Mouse (Mus musculus): ENCODE data around the gene Sptan1. TPM values are rescaled to one million over a fixed set of nuclear protein-coding genes. Genes with fewer than 3 reads are reported as not detected.
"Not testable (repeated sequence)": the region's sequence is repeated elsewhere in the genome, so short reads cannot be mapped to it uniquely, and the experiment has no call there.

Gene Sptan1
- polyA plus RNA-seq, 1 experiment from 2014 or later, result 243 TPM

- Histone ChIP-seq H3K36me3 (ENCODE audit: control insufficient read depth, insufficient read depth, low read length) (no peaks in the 10 kb centered on the region), H3K4me3 (ENCODE audit: low read depth, low read length) (peak overlapping the region; percentile 70), H3K27me3 (ENCODE audit: control insufficient read depth, insufficient read depth, low read depth, low read length) (no peaks in the 10 kb centered on the region), H3K9me3 (replicated peaks; ENCODE audit: control insufficient read depth, low read length, poor library complexity, severe bottlenecking) (no peaks in the 10 kb centered on the region), H3K4me2 (ENCODE audit: low read length) (peak overlapping the region; percentile 62), H3K4me1 (ENCODE audit: control insufficient read depth, insufficient read depth, low read length) (peaks cover 13% of the 10 kb centered on the region), H3K27ac (ENCODE audit: low read length) (peak overlapping the region; percentile 98), H3K9ac (ENCODE audit: low read depth, low read length) (peak overlapping the region; percentile 75)
- WGBS, result 58% methylated on average over 11 of the region's 11 CpGs
- ATAC-seq, result no peak
Measured at GRCm38 (mm10) chr2:30048101-30048501, 82.7 kb downstream of the Sptan1 start.

- H3K27ac ChIP-seq (ENCODE audit: low read length), result peak within 1 kb of the TSS; percentile 98
- peak within 1 kb of the TSS; percentile 62 for H3K4me2 ChIP-seq (ENCODE audit: low read length)
- H3K9ac ChIP-seq (ENCODE audit: low read depth, low read length), result peak within 1 kb of the TSS; percentile 75
- peak within 1 kb of the TSS; percentile 70 for H3K4me3 ChIP-seq (ENCODE audit: low read depth, low read length)
- H3K9me3 ChIP-seq (replicated peaks; ENCODE audit: control insufficient read depth, low read length, poor library complexity, severe bottlenecking), result no peaks in the 10 kb centered on the region
- H3K36me3 ChIP-seq (ENCODE audit: control insufficient read depth, insufficient read depth, low read length), result no peaks in the 10 kb centered on the region
- peaks cover 13% of the 10 kb centered on the region for H3K4me1 ChIP-seq (ENCODE audit: control insufficient read depth, insufficient read depth, low read length)
- WGBS, result 1% methylated on average over 49 of the region's 54 CpGs
- peak; percentile 95 for ATAC-seq
- 0 out of 2 replicates have a peak, but pooled peaks cover under 1% of the 10 kb centered on the region for H3K27me3 ChIP-seq (ENCODE audit: control insufficient read depth, insufficient read depth, low read depth, low read length)
Measured at GRCm38 (mm10) chr2:30048699-30049388, 83.5 kb downstream of the Sptan1 start, which contains the start of gene Wdr34. Gene Wdr34 (minus strand): TSS chr2:30048881.

- no peak for ATAC-seq
- Histone ChIP-seq H3K9me3 (replicated peaks; ENCODE audit: control insufficient read depth, low read length, poor library complexity, severe bottlenecking) (no peaks in the 10 kb centered on the region), H3K27ac (ENCODE audit: low read length) (no peak overlapping the region; the same call in 1 of the 2 replicates), H3K4me1 (ENCODE audit: control insufficient read depth, insufficient read depth, low read length) (peaks cover 13% of the 10 kb centered on the region), H3K27me3 (ENCODE audit: control insufficient read depth, insufficient read depth, low read depth, low read length) (0 out of 2 replicates have a peak, but pooled peaks cover 2% of the 10 kb centered on the region), H3K4me3 (ENCODE audit: low read depth, low read length) (no peak overlapping the region), H3K9ac (ENCODE audit: low read depth, low read length) (no peak overlapping the region), H3K4me2 (ENCODE audit: low read length) (no peak overlapping the region), H3K36me3 (ENCODE audit: control insufficient read depth, insufficient read depth, low read length) (no peaks in the 10 kb centered on the region)
- 89% methylated on average over 3 of the region's 3 CpGs for WGBS
Measured at GRCm38 (mm10) chr2:30049831-30050230, 84.5 kb downstream of the Sptan1 start.

GRCm38 (mm10) chr2:30051992-30052761, 86.8 kb downstream of the Sptan1 start:
- H3K4me3 ChIP-seq (ENCODE audit: low read depth, low read length), result no peak overlapping the region
- WGBS, result 44% methylated on average over 6 of the region's 6 CpGs
- H3K27me3 ChIP-seq (ENCODE audit: control insufficient read depth, insufficient read depth, low read depth, low read length), result 0 out of 2 replicates have a peak, but pooled peaks cover 2% of the 10 kb centered on the region
- H3K4me1 ChIP-seq (ENCODE audit: control insufficient read depth, insufficient read depth, low read length), result peaks cover 10% of the 10 kb centered on the region
- H3K36me3 ChIP-seq (ENCODE audit: control insufficient read depth, insufficient read depth, low read length), result no peaks in the 10 kb centered on the region
- H3K4me2 ChIP-seq (ENCODE audit: low read length), result no peak overlapping the region
- no peak overlapping the region for H3K9ac ChIP-seq (ENCODE audit: low read depth, low read length)
- H3K27ac ChIP-seq (ENCODE audit: low read length), result no peak overlapping the region
- no peaks in the 10 kb centered on the region for H3K9me3 ChIP-seq (replicated peaks; ENCODE audit: control insufficient read depth, low read length, poor library complexity, severe bottlenecking)
- ATAC-seq, result no peak

- not testable (repeated sequence) for H3K27me3 ChIP-seq (ENCODE audit: control insufficient read depth, insufficient read depth, low read depth, low read length); H3K27ac ChIP-seq (ENCODE audit: low read length); H3K36me3 ChIP-seq (ENCODE audit: control insufficient read depth, insufficient read depth, low read length); H3K4me1 ChIP-seq (ENCODE audit: control insufficient read depth, insufficient read depth, low read length); H3K9me3 ChIP-seq (replicated peaks; ENCODE audit: control insufficient read depth, low read length, poor library complexity, severe bottlenecking); ATAC-seq; H3K4me2 ChIP-seq (ENCODE audit: low read length); H3K4me3 ChIP-seq (ENCODE audit: low read depth, low read length); H3K9ac ChIP-seq (ENCODE audit: low read depth, low read length)
- WGBS, result 96% methylated on average over 3 of the region's 3 CpGs
Measured at GRCm38 (mm10) chr2:30055310-30055709, 90.0 kb downstream of the Sptan1 start.

GRCm38 (mm10) chr2:30056736-30057135, 91.4 kb downstream of the Sptan1 start:
- H3K4me2 ChIP-seq (ENCODE audit: low read length), result no peak overlapping the region
- H3K27me3 ChIP-seq (ENCODE audit: control insufficient read depth, insufficient read depth, low read depth, low read length), result peaks cover 5% of the 10 kb centered on the region; the same call in 1 of the 2 replicates
- WGBS, result 84% methylated on average over 3 of the region's 3 CpGs
- H3K36me3 ChIP-seq (ENCODE audit: control insufficient read depth, insufficient read depth, low read length), result no peaks in the 10 kb centered on the region
- no peaks in the 10 kb centered on the region for H3K9me3 ChIP-seq (replicated peaks; ENCODE audit: control insufficient read depth, low read length, poor library complexity, severe bottlenecking)
- ATAC-seq, result no peak
- H3K9ac ChIP-seq (ENCODE audit: low read depth, low read length), result no peak overlapping the region
- H3K27ac ChIP-seq (ENCODE audit: low read length), result no peak overlapping the region
- no peak overlapping the region for H3K4me3 ChIP-seq (ENCODE audit: low read depth, low read length)
- H3K4me1 ChIP-seq (ENCODE audit: control insufficient read depth, insufficient read depth, low read length), result peaks cover 5% of the 10 kb centered on the region

- 0 out of 2 replicates have a peak, but pooled peaks have one; percentile 45 for ATAC-seq
- peaks cover 5% of the 10 kb centered on the region; the same call in 1 of the 2 replicates for H3K27me3 ChIP-seq (ENCODE audit: control insufficient read depth, insufficient read depth, low read depth, low read length)
Measured at GRCm38 (mm10) chr2:30057223-30057904, 92.0 kb downstream of the Sptan1 start, which contains the start of gene Set. Gene Set (plus strand): TSS chr2:30057378.

GRCm38 (mm10) chr2:30058418-30058817, 93.1 kb downstream of the Sptan1 start:
- no peak for ATAC-seq
- H3K9ac ChIP-seq (ENCODE audit: low read depth, low read length), result no peak overlapping the region
- peaks cover 5% of the 10 kb centered on the region; the same call in 1 of the 2 replicates for H3K27me3 ChIP-seq (ENCODE audit: control insufficient read depth, insufficient read depth, low read depth, low read length)
- H3K36me3 ChIP-seq (ENCODE audit: control insufficient read depth, insufficient read depth, low read length), result no peaks in the 10 kb centered on the region
- H3K27ac ChIP-seq (ENCODE audit: low read length), result no peak overlapping the region
- H3K4me3 ChIP-seq (ENCODE audit: low read depth, low read length), result no peak overlapping the region
- no peaks in the 10 kb centered on the region for H3K9me3 ChIP-seq (replicated peaks; ENCODE audit: control insufficient read depth, low read length, poor library complexity, severe bottlenecking)
- WGBS, result 26% methylated on average over 5 of the region's 5 CpGs
- peaks cover 16% of the 10 kb centered on the region for H3K4me1 ChIP-seq (ENCODE audit: control insufficient read depth, insufficient read depth, low read length)
- no peak overlapping the region for H3K4me2 ChIP-seq (ENCODE audit: low read length)

More at GRCm38 (mm10) chr2:30057223-30057904, 92.0 kb downstream of the Sptan1 start, which contains the start of gene Set:
- H3K9me3 ChIP-seq (replicated peaks; ENCODE audit: control insufficient read depth, low read length, poor library complexity, severe bottlenecking), result no peaks in the 10 kb centered on the region
- H3K4me3 ChIP-seq (ENCODE audit: low read depth, low read length), result no peak within 1 kb of the TSS
- no peak within 1 kb of the TSS for H3K4me2 ChIP-seq (ENCODE audit: low read length)
- H3K4me1 ChIP-seq (ENCODE audit: control insufficient read depth, insufficient read depth, low read length), result peaks cover 8% of the 10 kb centered on the region
- no peak within 1 kb of the TSS for H3K27ac ChIP-seq (ENCODE audit: low read length)
- H3K36me3 ChIP-seq (ENCODE audit: control insufficient read depth, insufficient read depth, low read length), result no peaks in the 10 kb centered on the region
- H3K9ac ChIP-seq (ENCODE audit: low read depth, low read length), result no peak within 1 kb of the TSS
- 44% methylated on average over 12 of the region's 12 CpGs for WGBS

Measured in midbrain, embryonic 16.5 days (tissue).